Mouse (Mus musculus) urinary bladder, postnatal 25 days (tissue): ENCODE data around the gene Agfg2.
"Not testable (repeated sequence)": the region's sequence is repeated elsewhere in the genome, so short reads cannot be mapped to it uniquely, and the experiment has no call there.

Experiments
- DNase-seq: peaks from one replicate; pipeline ENCODE4 v3.0.0; 2022; ENCODE audit warnings: low spot score

The Agfg2 gene

DNA sequence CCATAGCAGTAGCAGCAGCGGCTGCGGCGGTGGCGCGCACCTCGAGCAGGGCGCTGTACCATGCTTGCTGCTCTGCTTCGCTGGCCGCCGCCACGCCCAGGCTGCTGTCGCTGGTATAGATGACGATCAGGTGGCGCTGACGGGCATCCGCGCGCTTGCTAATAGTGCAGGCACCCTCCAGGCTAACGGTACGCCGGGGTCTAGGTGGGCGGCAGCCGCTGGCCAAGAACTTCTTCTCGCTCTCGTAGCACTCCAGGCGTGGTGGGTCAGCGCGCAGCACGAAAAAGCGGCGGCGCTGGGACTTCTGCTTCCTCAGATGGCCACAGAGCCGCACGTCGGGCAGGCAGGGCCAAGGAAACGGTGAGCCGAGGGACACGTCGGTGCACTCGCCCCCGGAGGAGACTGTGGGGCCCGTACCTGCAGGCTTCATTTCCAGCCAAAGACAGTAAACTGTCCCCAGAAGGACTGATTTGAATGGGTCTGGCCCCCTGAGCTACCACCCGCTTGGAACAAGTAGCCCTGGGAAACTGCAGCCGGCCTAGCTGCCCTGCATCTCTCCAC lies 39.4 kb downstream of the Agfg2 start:
- DNase-seq, result no peak

- DNase-seq, result no peak
Observed at GRCm38 (mm10) chr5:137644484-137644883, 40.0 kb downstream of the Agfg2 start.

DNA sequence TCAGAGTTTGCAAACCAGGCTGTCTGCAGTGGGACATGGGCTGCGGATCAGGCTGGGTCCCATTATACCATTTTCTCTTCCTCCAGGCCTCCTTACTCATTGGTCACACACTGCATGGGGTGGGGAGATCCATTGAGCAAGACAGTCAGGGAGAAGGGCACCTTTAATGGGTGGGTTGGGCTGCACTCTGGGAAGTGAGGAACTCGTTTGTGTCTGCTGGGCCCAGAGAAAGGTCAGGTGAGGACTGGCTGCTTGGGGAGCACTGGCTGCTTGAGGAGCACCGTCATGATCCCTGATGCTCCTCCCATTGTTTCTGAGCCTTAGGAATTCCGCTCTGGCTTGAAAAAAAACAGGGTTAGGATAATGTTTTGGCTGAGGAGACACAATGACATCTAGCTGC lies 41.6 kb downstream of the Agfg2 start:
- DNase-seq, result no peak

DNA sequence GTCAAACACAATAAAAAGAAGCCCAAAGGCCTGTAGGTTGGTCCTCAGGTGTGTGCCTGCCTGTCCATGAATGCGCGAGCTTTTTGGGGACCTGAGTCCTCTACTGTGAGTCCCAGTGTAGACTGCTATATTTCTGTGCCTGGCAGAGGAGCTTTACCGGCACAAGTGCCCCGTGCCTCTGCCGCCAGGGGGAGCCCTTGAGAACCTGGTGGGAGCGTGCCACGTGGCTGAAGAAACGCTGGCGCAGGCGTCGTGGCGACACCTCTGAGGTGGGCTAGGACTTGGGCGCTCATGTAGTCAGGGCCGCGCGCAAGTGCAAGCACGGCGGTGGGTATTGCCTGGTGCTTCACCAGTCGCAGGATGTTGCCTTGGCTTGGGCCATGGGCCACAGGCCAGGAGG lies 43.5 kb downstream of the Agfg2 start, which contains the start of gene Sap25:
TSS of gene Sap25 (plus strand) at position 281 of the 400 bp plus-strand sequence.
- peak; percentile 36 for DNase-seq

- no peak for DNase-seq
Observed at GRCm38 (mm10) chr5:137639472-137639871, 45.1 kb downstream of the Agfg2 start.

GRCm38 (mm10) chr5:137633397-137634084 lies 51.0 kb downstream of the Agfg2 start:
- no peak for DNase-seq

- no peak for DNase-seq
Observed at GRCm38 (mm10) chr5:137631591-137631990, 52.9 kb downstream of the Agfg2 start.

GRCm38 (mm10) chr5:137631171-137631570 lies 53.4 kb downstream of the Agfg2 start:
- DNase-seq, result no peak

- DNase-seq, result peak; percentile 21
Observed at GRCm38 (mm10) chr5:137630602-137631001, 53.9 kb downstream of the Agfg2 start.

- DNase-seq, result peak; percentile 22
Observed at GRCm38 (mm10) chr5:137629906-137630545, 54.5 kb downstream of the Agfg2 start.

DNA sequence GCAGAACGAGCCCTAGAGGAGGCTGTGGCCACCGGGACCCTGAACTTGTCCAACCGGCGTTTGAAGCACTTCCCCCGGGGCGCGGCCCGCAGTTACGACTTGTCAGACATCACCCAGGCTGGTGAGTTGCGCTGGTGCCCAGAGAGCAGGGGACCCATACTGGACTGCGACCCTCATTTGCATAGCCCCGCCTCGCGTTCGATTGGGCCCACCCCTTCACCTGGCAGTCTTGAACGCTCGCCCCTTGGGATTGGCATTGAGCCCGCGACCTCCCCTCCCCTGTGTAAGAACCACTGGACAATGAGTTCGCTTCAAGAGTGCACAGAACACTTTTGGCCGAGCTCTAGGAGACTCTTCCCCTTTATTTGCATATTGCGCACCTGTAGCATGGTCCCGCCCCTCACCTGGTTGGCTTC lies 55.2 kb downstream of the Agfg2 start:
- peak; percentile 53 for DNase-seq

DNA sequence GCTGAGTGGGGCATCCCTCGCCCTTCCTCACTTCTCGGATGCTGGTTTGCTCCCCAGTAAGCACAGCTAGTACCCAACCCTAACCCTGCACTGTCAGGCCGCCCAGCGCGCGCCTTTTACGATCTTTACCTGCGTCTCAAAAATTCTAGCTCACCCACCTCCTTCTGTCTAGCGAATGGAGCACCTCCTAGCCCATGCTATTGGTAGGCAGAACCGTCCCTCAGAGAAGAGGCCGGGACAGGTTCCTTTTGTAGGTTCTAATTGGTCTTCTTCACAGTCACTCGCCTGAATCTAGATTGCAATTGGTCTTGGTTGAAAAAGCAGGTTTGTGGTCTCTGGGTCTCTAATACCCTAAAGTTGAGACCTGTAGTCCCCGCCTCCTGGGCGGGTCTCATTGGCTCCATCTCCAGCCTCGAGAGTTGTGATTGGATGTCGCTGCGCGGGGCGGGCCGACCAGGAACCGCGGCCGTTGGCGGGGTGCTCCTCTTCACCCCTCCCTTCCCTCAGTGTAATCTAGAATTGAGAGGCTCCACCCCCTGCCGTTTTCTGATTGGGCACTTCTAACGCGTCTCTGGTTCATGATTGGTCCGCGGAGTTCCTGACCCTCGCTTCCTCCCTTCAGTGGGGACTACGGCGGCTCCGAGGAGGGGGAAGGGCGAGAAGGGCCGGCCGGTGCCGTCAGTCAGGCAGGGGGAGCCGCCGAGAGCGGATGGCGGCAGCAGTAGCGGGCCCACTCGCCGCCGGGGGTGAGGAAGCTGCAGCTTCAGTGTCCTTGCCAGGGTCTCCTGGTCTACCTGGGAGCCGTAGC lies 55.8 kb downstream of the Agfg2 start, which contains the start of the genes Fbxo24, Lrch4 and Gm20605:
TSS of gene Fbxo24 (minus strand) at position 505 of the 808 bp plus-strand sequence.
TSS of gene Lrch4 (plus strand) at position 624 of the 808 bp plus-strand sequence.
TSS of gene Gm20605 (plus strand) at position 678 of the 808 bp plus-strand sequence.
- DNase-seq, result peak; percentile 90

- no peak for DNase-seq
Observed at GRCm38 (mm10) chr5:137627991-137628390, 56.5 kb downstream of the Agfg2 start.

DNA sequence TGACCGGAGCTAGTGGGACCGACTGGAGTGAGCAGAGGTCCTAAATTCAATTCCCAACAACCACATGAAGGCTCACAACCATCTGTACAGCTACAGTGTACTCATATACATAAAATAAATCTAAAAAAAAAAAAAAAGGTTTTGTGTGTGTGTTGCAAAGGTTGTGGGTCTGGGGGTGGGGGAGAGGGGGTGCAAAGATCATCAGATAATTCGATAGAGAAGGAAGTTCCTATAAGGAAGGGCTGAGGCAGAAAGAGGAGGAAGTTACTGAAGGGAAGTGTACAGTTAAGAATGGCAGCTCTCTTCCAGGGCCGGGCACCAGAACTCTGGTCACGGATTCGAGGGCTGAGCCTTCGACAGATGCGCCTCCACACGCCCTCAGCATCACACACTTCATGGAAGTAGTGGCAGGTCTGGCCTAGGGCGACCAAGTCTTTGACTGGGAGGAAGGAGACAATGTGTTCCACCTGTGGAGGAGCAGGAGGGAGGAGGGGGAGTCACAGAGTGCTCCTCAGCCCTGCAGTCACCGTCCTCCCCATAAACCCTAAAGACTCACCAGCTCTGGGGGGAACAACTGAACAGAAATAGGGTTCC lies 60.5 kb downstream of the Agfg2 start:
- no peak for DNase-seq

DNA sequence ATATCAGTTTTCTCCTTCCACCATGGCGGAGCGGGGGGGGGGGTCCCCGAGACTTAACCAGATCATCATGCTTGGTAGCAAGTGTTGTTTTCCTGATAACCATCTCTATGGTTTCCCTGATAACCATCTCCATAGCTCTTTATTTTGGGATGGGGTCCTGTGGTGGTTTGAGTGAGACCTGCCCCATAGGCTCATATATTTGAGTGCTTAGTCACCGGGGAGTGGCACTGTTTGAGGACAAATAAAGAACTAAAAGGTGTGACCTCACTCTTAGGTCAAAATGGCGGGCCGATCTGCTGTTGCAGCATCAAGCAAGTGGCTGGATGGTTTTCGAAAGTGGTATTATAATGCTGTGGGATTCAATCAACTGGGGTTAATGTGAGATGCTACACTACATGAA lies 69.2 kb downstream of the Agfg2 start:
- DNase-seq, result no peak

DNA sequence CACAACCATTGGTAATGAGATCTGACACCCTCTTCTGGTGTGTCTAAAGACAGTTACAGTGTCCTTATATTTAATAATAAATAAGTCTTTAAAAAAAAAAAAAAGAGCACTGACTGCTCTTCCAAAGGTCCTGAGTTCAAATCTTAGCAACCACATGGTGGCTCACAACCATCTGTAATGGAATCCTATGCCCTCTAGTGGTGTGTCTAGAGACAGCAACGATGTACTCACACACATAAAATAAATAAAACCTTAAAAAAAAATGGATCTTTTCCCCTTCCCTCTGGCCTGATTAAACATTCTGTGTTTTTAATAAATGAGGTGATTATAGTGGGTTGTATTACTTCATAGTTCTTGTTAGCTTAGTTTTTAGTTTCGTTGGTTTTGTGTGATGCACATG lies 69.6 kb downstream of the Agfg2 start:
- DNase-seq, result not testable (repeated sequence)

GRCm38 (mm10) chr5:137613550-137613949 lies 71.0 kb downstream of the Agfg2 start, which contains the start of gene Pcolce:
Pcolce (minus strand) TSS chr5:137613784.
- peak; percentile 59 for DNase-seq

DNA sequence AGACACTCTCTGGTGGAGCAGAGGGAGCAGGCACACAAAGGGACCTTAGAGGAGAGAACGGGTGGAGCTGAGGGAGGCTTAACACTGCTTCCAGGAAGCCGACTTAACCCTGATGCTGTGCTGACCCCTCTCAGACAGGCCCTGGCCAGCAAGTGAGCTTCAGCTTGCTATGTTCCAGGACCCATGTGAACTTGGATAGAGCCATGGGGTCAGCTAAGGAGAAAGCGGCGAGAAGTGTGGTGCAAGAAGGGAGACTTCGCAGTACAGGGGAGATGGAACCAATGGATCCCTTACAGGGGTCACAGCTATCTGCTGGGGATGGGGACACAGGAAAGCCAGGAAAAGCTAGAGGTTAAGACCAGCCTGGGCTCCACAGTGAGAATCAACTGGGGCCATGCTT lies 71.5 kb downstream of the Agfg2 start:
- no peak for DNase-seq

DNA sequence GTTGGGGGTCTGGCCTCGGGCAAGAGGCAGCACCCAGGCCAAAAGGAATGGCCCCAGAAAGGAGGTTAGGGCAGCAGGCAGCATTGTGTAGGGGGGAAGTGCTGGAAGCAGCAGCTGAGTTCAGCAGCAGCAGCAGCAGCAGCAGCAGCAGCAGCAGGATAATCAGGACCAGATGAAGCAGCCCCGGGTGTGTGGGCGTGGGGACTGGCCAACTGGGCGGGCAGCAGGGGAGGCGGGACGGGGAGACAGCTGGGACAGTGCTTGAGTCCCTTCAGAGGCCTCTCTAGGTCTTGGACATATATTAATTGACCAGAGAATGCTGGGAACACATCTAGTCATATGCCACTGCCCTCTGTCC lies 73.3 kb downstream of the Agfg2 start:
- peak; percentile 58 for DNase-seq

DNA sequence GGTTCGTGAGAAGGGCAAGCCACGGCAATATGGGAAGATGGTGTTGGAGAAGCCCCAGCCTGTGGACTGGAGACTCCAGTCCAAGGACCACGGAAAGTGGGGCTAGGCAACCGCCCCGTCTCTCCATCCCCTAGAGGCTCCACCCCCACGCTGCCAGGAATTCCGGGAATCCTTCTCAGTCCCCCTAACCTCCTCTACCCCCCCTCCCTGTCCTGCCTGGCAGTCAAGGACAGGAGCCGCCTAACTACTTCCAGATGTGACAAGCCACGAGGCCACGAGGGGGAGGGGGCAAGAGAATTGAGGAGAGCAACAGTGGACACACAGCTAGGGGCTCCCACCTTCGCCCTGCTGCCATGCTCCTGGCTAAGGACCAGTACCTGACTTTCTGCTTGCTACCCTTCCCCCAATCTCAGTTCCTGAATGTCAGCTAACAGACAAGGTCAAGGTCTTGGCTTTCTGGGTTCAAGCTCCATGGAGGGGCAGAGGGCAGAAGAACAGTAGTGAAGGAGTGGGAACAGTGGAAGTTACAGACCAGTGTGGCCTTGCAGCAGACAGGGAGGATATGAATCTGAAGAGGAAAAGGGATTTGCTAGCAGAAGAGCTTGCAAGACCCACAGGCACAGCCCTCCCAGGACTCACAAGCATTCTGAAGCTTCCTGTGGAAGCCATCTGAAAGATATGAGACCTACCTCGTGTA lies 73.8 kb downstream of the Agfg2 start:
- peak; percentile 63 for DNase-seq

DNA sequence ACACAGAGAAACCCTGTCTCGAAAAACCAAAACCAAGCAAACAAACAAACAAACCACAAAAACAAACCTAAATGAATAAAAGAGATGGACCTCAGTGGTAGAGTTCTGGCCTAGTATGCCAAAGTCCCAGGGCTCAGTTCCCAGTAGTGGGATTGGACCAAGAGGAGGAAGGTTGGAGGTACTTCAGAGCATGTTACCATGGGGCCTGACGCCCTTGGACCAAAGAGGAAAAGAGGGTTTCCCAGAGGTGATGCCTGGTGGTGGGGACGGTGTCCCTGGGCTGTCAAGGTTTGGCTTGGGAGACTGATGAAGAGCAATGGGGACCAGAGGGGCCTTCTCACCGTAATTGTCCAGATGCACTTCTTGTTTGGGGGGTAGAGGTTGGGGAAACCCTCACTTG lies 74.5 kb downstream of the Agfg2 start:
- DNase-seq, result no peak
